8 mouse cellular contexts compared by ENCODE assay signal in genomic region chr9:87730271-87730960, GRCm38 (mm10). TPM values are rescaled to one million over a fixed set of nuclear protein-coding genes. Genes with fewer than 3 reads are reported as not detected.
DNase-seq lines count a peak whose midpoint lies in the region; ATAC-seq and TF ChIP-seq lines count a peak whose summit lies in the region.

No protein-coding gene starts in this region.

- TF ChIP-seq EP300 in liver, embryonic 14.5 days (IDR thresholded peaks at IDR 0.05; ENCODE audit: low read depth) = no peak

- under 1% methylated on average over 90 of the region's 91 CpGs for WGBS in kidney, adult 2 months
- WGBS in liver, embryonic 14.5 days (ENCODE audit: insufficient replicate concordance) = under 1% methylated on average over 61 of the region's 91 CpGs
- under 1% methylated on average over 78 of the region's 91 CpGs for WGBS in stomach, embryonic 15.5 days

- no peak for TF ChIP-seq POLR2A in kidney, adult 2 months (IDR thresholded peaks at IDR 0.05; ENCODE audit: low read depth, low read length)

- H3K9me3 ChIP-seq in liver, embryonic 14.5 days (ENCODE audit: control insufficient read depth, low read length) = no peaks in the 10 kb centered on the region
- no peaks in the 10 kb centered on the region for H3K9me3 ChIP-seq in stomach, embryonic 15.5 days

- H3K4me3 ChIP-seq in kidney, adult 2 months (ENCODE audit: insufficient read depth, low read depth, low read length) = peak overlapping the region; percentile 6
- H3K4me3 ChIP-seq in liver, embryonic 14.5 days (ENCODE audit: insufficient read depth in 1 of 2, low read depth in 2 of 2, low read length in 2 of 2) = peak overlapping the region in 1 of 2 experiments; percentile 25; a peak in 2 of 4 replicates
- H3K4me3 ChIP-seq in stomach, embryonic 15.5 days (replicated peaks) = peak overlapping the region; percentile 46

- peak overlapping the region; percentile 41 for H3K4me2 ChIP-seq in liver, embryonic 14.5 days (ENCODE audit: low read depth)
- peak overlapping the region; percentile 79 for H3K4me2 ChIP-seq in stomach, embryonic 15.5 days

- H3K9ac ChIP-seq in liver, embryonic 14.5 days (replicated peaks) = no peak overlapping the region
- H3K9ac ChIP-seq in stomach, embryonic 15.5 days = peak overlapping the region; percentile 6; the same call in 1 of the 2 replicates

- peaks cover 16% of the 10 kb centered on the region for H3K27me3 ChIP-seq in kidney, adult 2 months (replicated peaks; ENCODE audit: control insufficient read depth, insufficient read depth, low read length)
- H3K27me3 ChIP-seq in liver, embryonic 14.5 days (ENCODE audit: control insufficient read depth, insufficient read depth, low read length) = peaks cover 78% of the 10 kb centered on the region
- H3K27me3 ChIP-seq in stomach, embryonic 15.5 days (replicated peaks) = peaks cover 57% of the 10 kb centered on the region

- intact Hi-C loops in heart, postnatal 36 days (cut with DNase I) = loop anchor here (5.0 to 10.0 kb wide), 3 partner anchors 306 to 494 kb away; no protein-coding TSS in a partner anchor

- no peak for TF ChIP-seq CTCF in kidney, adult 2 months (conservative IDR thresholded peaks at IDR 0.05; ENCODE audit: insufficient read depth, insufficient read length, low read depth, low read length)
- TF ChIP-seq CTCF in liver, embryonic 14.5 days (IDR thresholded peaks at IDR 0.05; ENCODE audit: low read depth) = no peak

- no peak for ATAC-seq in liver, embryonic 14.5 days (ENCODE audit: insufficient read depth)
- peak; percentile 38; the same call in 1 of the 2 replicates for ATAC-seq in stomach, embryonic 15.5 days (ENCODE audit: insufficient read depth, low FRiP score, low read depth)

- H3K36me3 ChIP-seq in kidney, adult 2 months (ENCODE audit: control insufficient read depth, insufficient read depth, low read length) = no peaks in the 10 kb centered on the region
- H3K36me3 ChIP-seq in liver, embryonic 14.5 days (replicated peaks; ENCODE audit: control insufficient read depth, insufficient read depth, low read depth) = no peaks in the 10 kb centered on the region
- no peaks in the 10 kb centered on the region for H3K36me3 ChIP-seq in stomach, embryonic 15.5 days

- H3K27ac ChIP-seq in kidney, adult 2 months (ENCODE audit: insufficient read depth, low read depth, low read length) = no peak overlapping the region
- H3K27ac ChIP-seq in liver, embryonic 14.5 days = no peak overlapping the region
- H3K27ac ChIP-seq in stomach, embryonic 15.5 days = no peak overlapping the region

- H3K4me1 ChIP-seq in kidney, adult 2 months (ENCODE audit: control insufficient read depth, insufficient read depth, low read length) = no peaks in the 10 kb centered on the region
- H3K4me1 ChIP-seq in liver, embryonic 14.5 days (replicated peaks; ENCODE audit: control insufficient read depth in 2 of 2, insufficient read depth in 2 of 2, low read length in 1 of 2) = no peaks in the 10 kb centered on the region; a peak in 1 of 4 replicates
- H3K4me1 ChIP-seq in stomach, embryonic 15.5 days = peaks cover 18% of the 10 kb centered on the region

- peak; percentile 22 for DNase-seq in kidney, adult 2 months
- no peak for DNase-seq in kidney, adult 11 months
- peak; percentile 57 for DNase-seq in ES-CJ7 (ENCODE audit: low read depth, low spot score)
- DNase-seq in embryo, embryonic 9.5 days (ENCODE audit: extremely low spot score) = peak; percentile 59
- peak; percentile 44 to 71 for DNase-seq in heart, postnatal 36 days
- DNase-seq in liver, embryonic 14.5 days (ENCODE audit: low read depth in 3 of 3, low spot score in 3 of 3) = no peak
- no peak for DNase-seq in layer of hippocampus, postnatal 14 days (ENCODE audit: low spot score in 2 of 2)

RNA-seq across cellular contexts. Expression of gene Tbx18, which starts 0.6 kb away (rescaled TPM):
- 0.45 and 0.53 TPM in 2 replicates for polyA plus RNA-seq in kidney, adult 2 months (2012; rRNA removed)
- total RNA-seq in heart, postnatal 36 days (2021) = 1 to 10 TPM; 3.4 to 5.3 TPM
- 0.03 TPM in 1 of 2 replicates, not detected in the other for polyA plus RNA-seq in liver, embryonic 14.5 days (2012; rRNA removed)
- polyA plus RNA-seq in liver, embryonic 14.5 days (2014; fragmentation: Nextera tagmentation; extraction: Ambion mirVana) = not detected in 2 replicates
- 0.41 and 0.69 TPM in 2 replicates for polyA plus RNA-seq in stomach, embryonic 15.5 days (2015; fragmentation: Nextera tagmentation; extraction: Ambion mirVana)
- 1 to 10 TPM; 2.5 to 3.6 TPM for total RNA-seq in layer of hippocampus, postnatal 14 days (2021)

Comparison
In these comparisons a context has a peak if more than half of its experiments do, and no peak if none do; other contexts are left out.
1. DNase-seq: peak in kidney, adult 2 months (single experiment), ES-CJ7 (single experiment), embryo, embryonic 9.5 days (single experiment) and heart, postnatal 36 days (2 of 2); none in kidney, adult 11 months (single experiment), liver, embryonic 14.5 days (0 of 3) and layer of hippocampus, postnatal 14 days (0 of 2).